Comparison of ENCODE assay signal across 17 mouse cellular contexts in genomic region chr15:77115456-77115855, GRCm38 (mm10).
DNase-seq lines count a peak whose midpoint lies in the region; ATAC-seq and TF ChIP-seq lines count a peak whose summit lies in the region.
"Had no signal": no experiment of that assay in that cellular context is flagged by ENCODE, and none has a peak within 500 bp of the region (broad histone marks: within the 10 kb centered on the region; RNA-seq: fewer than 3 reads in every experiment).

No protein-coding gene starts in this region.

- no peak for TF ChIP-seq CTCF in liver, postnatal 0 days (IDR thresholded peaks at IDR 0.05; ENCODE audit: low read depth)
- TF ChIP-seq CTCF in kidney, adult 2 months (conservative IDR thresholded peaks at IDR 0.05; ENCODE audit: insufficient read depth, insufficient read length, low read depth, low read length), result no peak

- H3K4me2 ChIP-seq in embryonic facial prominence, embryonic 15.5 days (replicated peaks), result no peak overlapping the region
- no peak overlapping the region for H3K4me2 ChIP-seq in liver, postnatal 0 days (ENCODE audit: low read depth, low read length)
- H3K4me2 ChIP-seq in liver, embryonic 11.5 days, result no peak overlapping the region
- H3K4me2 ChIP-seq: hindbrain, embryonic 14.5 days; intestine, embryonic 15.5 days had no signal

- peaks cover 21% of the 10 kb centered on the region for H3K36me3 ChIP-seq in embryonic facial prominence, embryonic 15.5 days
- peaks cover 66% of the 10 kb centered on the region for H3K36me3 ChIP-seq in embryonic facial prominence, embryonic 10.5 days (replicated peaks)
- H3K36me3 ChIP-seq in liver, postnatal 0 days (replicated peaks; ENCODE audit: insufficient read depth, low read length), result peaks cover 7% of the 10 kb centered on the region; the same call in 1 of the 2 replicates
- no peaks in the 10 kb centered on the region; the same call in 1 of the 2 replicates for H3K36me3 ChIP-seq in liver, embryonic 11.5 days (ENCODE audit: control insufficient read depth, insufficient read depth, low read length)
- no peaks in the 10 kb centered on the region for H3K36me3 ChIP-seq in kidney, adult 2 months (ENCODE audit: control insufficient read depth, insufficient read depth, low read length)

- no peaks in the 10 kb centered on the region for H3K9me3 ChIP-seq in embryonic facial prominence, embryonic 15.5 days (replicated peaks)
- H3K9me3 ChIP-seq in embryonic facial prominence, embryonic 10.5 days, result no peaks in the 10 kb centered on the region
- no peaks in the 10 kb centered on the region for H3K9me3 ChIP-seq in liver, postnatal 0 days (ENCODE audit: low read length)
- H3K9me3 ChIP-seq in liver, embryonic 11.5 days (ENCODE audit: control insufficient read depth, low read length), result no peaks in the 10 kb centered on the region
- H3K9me3 ChIP-seq: intestine, embryonic 15.5 days had no signal

- H3K4me3 ChIP-seq in embryonic facial prominence, embryonic 15.5 days (replicated peaks), result no peak overlapping the region
- H3K4me3 ChIP-seq in embryonic facial prominence, embryonic 10.5 days, result no peak overlapping the region
- H3K4me3 ChIP-seq in liver, postnatal 0 days (ENCODE audit: low read depth, low read length), result no peak overlapping the region
- no peak overlapping the region for H3K4me3 ChIP-seq in liver, embryonic 11.5 days (ENCODE audit: low read depth, low read length)
- H3K4me3 ChIP-seq in kidney, adult 2 months (ENCODE audit: insufficient read depth, low read depth, low read length), result no peak overlapping the region
- H3K4me3 ChIP-seq: erythroblast, embryonic 14.5 days; intestine, embryonic 15.5 days had no signal

- TF ChIP-seq EP300 in liver, postnatal 0 days (IDR thresholded peaks at IDR 0.05; ENCODE audit: low read depth), result no peak

- TF ChIP-seq POLR2A in kidney, adult 2 months (IDR thresholded peaks at IDR 0.05; ENCODE audit: low read depth, low read length), result no peak

- DNase-seq in embryonic facial prominence, embryonic 10.5 days (ENCODE audit: low spot score), result no peak
- peak; percentile 37 for DNase-seq in liver, postnatal 0 days
- no peak for DNase-seq in liver, embryonic 11.5 days (ENCODE audit: low spot score)
- peak; percentile 52 for DNase-seq in kidney, adult 2 months
- DNase-seq in kidney, postnatal 25 days, result peak; percentile 47 to 57
- no peak for DNase-seq in right cerebral cortex, postnatal 4 days
- no peak for DNase-seq in right cerebral cortex, postnatal 10 days (ENCODE audit: low spot score in 2 of 2)
- DNase-seq: forebrain, postnatal 0 days; heart, postnatal 10 days; lung, adult 2 months; thymus, postnatal 25 days had no signal

- WGBS in embryonic facial prominence, embryonic 15.5 days, result 82% methylated on average over 4 of the region's 4 CpGs
- WGBS in embryonic facial prominence, embryonic 10.5 days, result 87% methylated on average over 4 of the region's 4 CpGs
- WGBS in liver, postnatal 0 days (ENCODE audit: insufficient replicate concordance), result 68% methylated on average over 4 of the region's 4 CpGs
- 80% methylated on average over 4 of the region's 4 CpGs for WGBS in liver, embryonic 11.5 days
- 50% methylated on average over 4 of the region's 4 CpGs for WGBS in kidney, adult 2 months

- ATAC-seq in embryonic facial prominence, embryonic 15.5 days (ENCODE audit: insufficient number of reproducible peaks, low FRiP score, low TSS enrichment, low read depth), result 0 out of 2 replicates have a peak, but pooled peaks have one; percentile 43
- peak; percentile 44 for ATAC-seq in liver, postnatal 0 days
- no peak for ATAC-seq in liver, embryonic 11.5 days (replicated peaks; ENCODE audit: low FRiP score)
- ATAC-seq: forebrain, postnatal 0 days; intestine, embryonic 15.5 days; midbrain, embryonic 16.5 days had no signal

- no peak overlapping the region for H3K27ac ChIP-seq in embryonic facial prominence, embryonic 15.5 days (replicated peaks)
- no peak overlapping the region for H3K27ac ChIP-seq in embryonic facial prominence, embryonic 10.5 days (replicated peaks)
- no peak overlapping the region for H3K27ac ChIP-seq in liver, postnatal 0 days (ENCODE audit: low read depth)
- H3K27ac ChIP-seq in liver, embryonic 11.5 days (ENCODE audit: low read depth, low read length), result no peak overlapping the region
- no peak overlapping the region for H3K27ac ChIP-seq in kidney, adult 2 months (ENCODE audit: insufficient read depth, low read depth, low read length)
- H3K27ac ChIP-seq: hindbrain, embryonic 14.5 days; intestine, embryonic 15.5 days; stomach, postnatal 0 days had no signal

- no peaks in the 10 kb centered on the region for H3K4me1 ChIP-seq in embryonic facial prominence, embryonic 15.5 days
- H3K4me1 ChIP-seq in embryonic facial prominence, embryonic 10.5 days, result peaks cover 11% of the 10 kb centered on the region; the same call in 1 of the 2 replicates
- no peaks in the 10 kb centered on the region; the same call in 1 of the 2 replicates for H3K4me1 ChIP-seq in liver, postnatal 0 days (ENCODE audit: insufficient read depth)
- H3K4me1 ChIP-seq in liver, embryonic 11.5 days (replicated peaks; ENCODE audit: control insufficient read depth, insufficient read depth, low read length), result no peaks in the 10 kb centered on the region
- no peaks in the 10 kb centered on the region; the same call in 1 of the 2 replicates for H3K4me1 ChIP-seq in kidney, adult 2 months (ENCODE audit: control insufficient read depth, insufficient read depth, low read length)
- H3K4me1 ChIP-seq: intestine, embryonic 15.5 days had no signal

- H3K27me3 ChIP-seq in embryonic facial prominence, embryonic 15.5 days, result no peaks in the 10 kb centered on the region
- no peaks in the 10 kb centered on the region for H3K27me3 ChIP-seq in embryonic facial prominence, embryonic 10.5 days (replicated peaks; ENCODE audit: low read depth, poor library complexity, severe bottlenecking)
- no peaks in the 10 kb centered on the region for H3K27me3 ChIP-seq in liver, postnatal 0 days (ENCODE audit: insufficient read depth, low read length)
- no peaks in the 10 kb centered on the region for H3K27me3 ChIP-seq in liver, embryonic 11.5 days (replicated peaks; ENCODE audit: control insufficient read depth, insufficient read depth, low read length)
- H3K27me3 ChIP-seq in kidney, adult 2 months (replicated peaks; ENCODE audit: control insufficient read depth, insufficient read depth, low read length), result no peaks in the 10 kb centered on the region
- H3K27me3 ChIP-seq: intestine, embryonic 15.5 days had no signal

- no peak overlapping the region for H3K9ac ChIP-seq in embryonic facial prominence, embryonic 15.5 days
- no peak overlapping the region for H3K9ac ChIP-seq in liver, postnatal 0 days (replicated peaks)
- no peak overlapping the region for H3K9ac ChIP-seq in liver, embryonic 11.5 days (ENCODE audit: low read depth, low read length)
- H3K9ac ChIP-seq: forebrain, postnatal 0 days; hindbrain, embryonic 14.5 days; intestine, embryonic 15.5 days had no signal

Comparison
In these comparisons a context has a peak if more than half of its experiments do, and no peak if none do; other contexts are left out.
1. DNase-seq: peak in liver, postnatal 0 days (single experiment), kidney, adult 2 months (single experiment) and kidney, postnatal 25 days (2 of 2); none in embryonic facial prominence, embryonic 10.5 days (single experiment), liver, embryonic 11.5 days (single experiment), right cerebral cortex, postnatal 4 days (single experiment) and right cerebral cortex, postnatal 10 days (0 of 2).